Mouse (Mus musculus) liver, postnatal 0 days (tissue): ENCODE data around the gene Rsph6a. TPM values are rescaled to one million over a fixed set of nuclear protein-coding genes. Genes with fewer than 3 reads are reported as not detected.
A peak's percentile ranks its signal among the peaks of the same experiment; 100 is the strongest.

Experiments used
- ATAC-seq: fragments of 200-750 bp; cut with Nextera tagmentation; 2 replicates; pipeline ENCODE4 v1.8.0; 2017; ENCODE audit warnings: mild to moderate bottlenecking, moderate library complexity
- DNase-seq: peaks from one replicate; pipeline ENCODE4 v3.0.0-alpha.2; 2016
- H3K27ac ChIP-seq: fragments of 300-500 bp; sonication (generic); 2 replicates; pipeline ENCODE4 v1.5.1; 2014; ENCODE audit warnings: antibody characterized with exemption, moderate library complexity, mild to moderate bottlenecking, low read depth
- H3K27me3 ChIP-seq: fragments of 300-500 bp; sonication (generic); 2 replicates; pipeline ENCODE4 v1.6.1; 2014; ENCODE audit warnings: low read length, control low read depth, mixed read lengths; ENCODE audit not compliant: insufficient read depth
- H3K36me3 ChIP-seq: fragments of 300-500 bp; sonication (generic); replicated peaks from 2 replicates; pipeline ENCODE4 v1.6.1; 2014; ENCODE audit warnings: mild to moderate bottlenecking, control low read depth, low read length, moderate library complexity, mixed read lengths; ENCODE audit not compliant: insufficient read depth
- H3K4me1 ChIP-seq: fragments of 300-500 bp; sonication (generic); 2 replicates; pipeline ENCODE4 v1.6.1; 2014; ENCODE audit warnings: antibody characterized with exemption, mild to moderate bottlenecking, control low read depth; ENCODE audit not compliant: insufficient read depth
- H3K4me2 ChIP-seq: fragments of 300-500 bp; sonication (generic); 2 replicates; pipeline ENCODE4 v1.6.1; 2014; ENCODE audit warnings: low read depth, mild to moderate bottlenecking, low read length, moderate library complexity, mixed read lengths
- H3K4me3 ChIP-seq: fragments of 300-500 bp; sonication (generic); 2 replicates; pipeline ENCODE4 v1.5.1; 2014; ENCODE audit warnings: low read depth, low read length
- H3K9ac ChIP-seq: fragments of 300-500 bp; sonication (generic); replicated peaks from 2 replicates; pipeline ENCODE4 v1.6.1; 2014; ENCODE audit warnings: mild to moderate bottlenecking, moderate library complexity
- H3K9me3 ChIP-seq: fragments of 300-500 bp; sonication (generic); 2 replicates; pipeline ENCODE4 v1.6.1; 2016; ENCODE audit warnings: mild to moderate bottlenecking, control low read depth, low read length, mixed read lengths
- CTCF ChIP-seq: sonication (generic); IDR thresholded peaks from 2 replicates; pipeline ENCODE4 v1.5.1; 2016; ENCODE audit warnings: antibody characterized with exemption, low read depth
- EP300 ChIP-seq: IDR thresholded peaks from 2 replicates; pipeline ENCODE4 v1.6.1; 2016; ENCODE audit warnings: antibody characterized with exemption, low read depth, mild to moderate bottlenecking
- WGBS: fragments of 180-500 bp; shearing (Covaris S2); extraction: QIAGEN DNeasy Blood & Tissue Kit; methylation state at CpG from one replicate; pipeline ENCODE4 v1.1.7; 2014; ENCODE audit not compliant: insufficient replicate concordance; 5-methylcytosine and 5-hydroxymethylcytosine counted together
- polyA plus RNA-seq: library from polyadenylated mRNA; unstranded; fragments of >200 nt; fragmentation: Nextera tagmentation; extraction: Ambion mirVana; gene quantifications from 2 replicates; pipeline ENCODE4 v1.2.1, GENCODE M21; 2015

Gene Rsph6a
- polyA plus RNA-seq, 1 experiment from 2014 or later: not detected

DNA sequence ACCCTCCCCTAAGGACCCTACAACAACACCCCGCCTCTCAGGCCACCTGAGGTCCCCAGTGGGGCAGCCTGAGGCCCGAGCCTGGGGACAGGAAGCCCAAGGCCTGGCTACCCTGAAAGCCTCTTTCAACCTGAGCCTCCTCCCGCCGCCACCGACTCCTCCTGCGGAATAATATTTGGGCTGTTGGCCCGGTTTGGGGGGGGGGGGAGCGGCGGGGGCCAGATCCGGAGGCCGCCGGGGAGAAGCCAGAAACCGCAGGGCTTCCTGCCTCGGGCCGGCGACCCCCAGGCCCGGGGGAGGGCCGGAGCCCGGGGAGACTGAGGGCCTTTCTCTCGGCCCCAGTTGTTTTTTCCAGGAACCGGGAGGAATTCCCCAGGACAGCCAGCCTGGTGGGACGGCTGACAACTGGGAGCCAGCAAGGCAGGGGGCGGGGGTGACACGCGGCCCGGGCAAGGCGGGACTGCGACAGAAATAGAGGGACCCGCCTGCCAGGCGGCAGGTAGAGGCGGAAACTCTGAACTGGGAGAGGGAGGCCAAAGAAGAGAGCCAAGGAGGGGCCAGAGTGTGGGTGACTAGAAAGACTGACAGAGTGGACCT is 42.4 kb upstream of the Rsph6a start:
- Histone ChIP-seq H3K36me3 (peaks cover 4% of the 10 kb centered on the region; the same call in 1 of the 2 replicates), H3K9ac (peak overlapping the region; percentile 74), H3K4me3 (peak overlapping the region; percentile 33), H3K9me3 (no peaks in the 10 kb centered on the region), H3K4me1 (peaks cover 26% of the 10 kb centered on the region), H3K4me2 (peak overlapping the region; percentile 69), H3K27ac (peak overlapping the region; percentile 95), H3K27me3 (no peaks in the 10 kb centered on the region)
- DNase-seq (peak; percentile 69), ATAC-seq (peak; percentile 50)
- TF ChIP-seq EP300: no peak
- no peak for TF ChIP-seq CTCF
- 3% methylated on average over 23 of the region's 31 CpGs for WGBS

DNA sequence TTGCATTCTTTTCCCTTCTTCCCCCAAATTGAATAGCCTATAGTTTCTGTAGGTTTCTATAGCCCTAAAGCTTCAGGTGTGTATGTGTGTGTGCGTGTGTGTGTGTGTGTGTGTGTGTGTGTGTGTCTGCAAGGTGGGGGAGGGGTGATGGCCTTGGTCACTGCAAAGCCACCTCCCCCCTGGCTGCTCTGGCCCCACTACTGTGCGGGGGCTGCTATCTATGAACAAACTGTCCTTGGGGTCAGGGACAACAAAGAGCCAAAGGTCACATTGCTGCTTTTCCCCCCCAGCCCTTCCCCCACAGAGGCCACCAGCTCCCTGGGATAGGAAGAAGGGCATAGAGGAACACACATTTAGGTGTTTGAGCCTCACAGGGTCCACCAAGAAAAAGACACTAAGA is 41.6 kb upstream of the Rsph6a start:
- ATAC-seq (peak; percentile 51), DNase-seq (peak; percentile 71)
- TF ChIP-seq EP300: peak; percentile 63
- no peak for TF ChIP-seq CTCF
- peak overlapping the region; percentile 95 for H3K27ac ChIP-seq
- no peaks in the 10 kb centered on the region for H3K27me3 ChIP-seq
- no peaks in the 10 kb centered on the region for H3K9me3 ChIP-seq
- no peak overlapping the region for H3K9ac ChIP-seq
- WGBS: 21% methylated on average over 2 of the region's 2 CpGs
- peak overlapping the region; percentile 69 for H3K4me2 ChIP-seq
- H3K4me1 ChIP-seq: peaks cover 26% of the 10 kb centered on the region
- peaks cover 3% of the 10 kb centered on the region; the same call in 1 of the 2 replicates for H3K36me3 ChIP-seq
- no peak overlapping the region for H3K4me3 ChIP-seq

DNA sequence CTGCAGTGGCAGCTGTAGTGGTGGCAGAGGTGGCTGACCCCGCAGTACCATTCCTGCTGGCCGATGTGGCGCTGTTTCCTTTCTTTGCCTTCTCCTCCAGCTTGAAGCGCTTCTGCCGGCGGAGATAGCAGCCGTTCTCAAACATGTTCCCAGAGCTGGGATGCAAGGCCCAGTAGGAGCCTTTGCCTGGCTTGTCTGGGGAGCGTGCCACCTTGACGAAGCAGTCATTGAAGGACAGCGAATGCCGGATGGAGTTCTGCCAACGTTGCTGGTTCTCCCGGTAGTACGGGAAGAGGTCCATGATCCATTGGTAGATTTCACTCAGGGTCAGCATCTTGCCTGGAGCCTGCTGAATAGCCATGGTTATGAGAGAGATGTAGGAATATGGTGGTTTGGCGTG is 40.0 kb upstream of the Rsph6a start:
- Histone ChIP-seq H3K36me3 (peaks cover 3% of the 10 kb centered on the region; the same call in 1 of the 2 replicates), H3K9ac (no peak overlapping the region), H3K27ac (peak overlapping the region; percentile 82), H3K4me2 (no peak overlapping the region), H3K4me1 (peaks cover 23% of the 10 kb centered on the region), H3K9me3 (no peaks in the 10 kb centered on the region), H3K4me3 (no peak overlapping the region), H3K27me3 (no peaks in the 10 kb centered on the region)
- TF ChIP-seq EP300 (no peak), CTCF (0 out of 2 replicates have a peak, but pooled peaks have one; percentile 3)
- WGBS: 68% methylated on average over 15 of the region's 15 CpGs
- ATAC-seq: no peak
- DNase-seq: peak; percentile 21

DNA sequence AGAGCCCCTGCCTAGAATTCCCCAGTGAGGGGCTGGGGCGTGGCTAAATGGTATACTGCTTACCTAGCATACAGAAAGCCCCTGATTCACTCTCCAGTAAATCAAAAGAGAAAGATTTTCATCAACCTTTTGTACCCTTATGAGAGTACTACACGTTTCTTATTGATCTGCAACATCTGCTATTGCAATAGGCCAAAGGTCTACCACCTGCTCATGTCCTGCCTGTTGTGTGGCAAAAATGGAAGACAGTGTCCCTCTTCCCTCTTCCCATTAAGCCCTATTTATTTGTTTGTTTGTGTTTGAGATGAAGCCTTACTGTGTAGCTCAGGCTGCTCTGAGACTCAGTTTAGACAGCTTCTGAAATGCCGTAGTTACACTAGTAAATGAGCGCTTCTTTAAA is 38.4 kb upstream of the Rsph6a start:
- Histone ChIP-seq H3K27me3 (no peaks in the 10 kb centered on the region), H3K9ac (no peak overlapping the region), H3K36me3 (peaks cover 3% of the 10 kb centered on the region; the same call in 1 of the 2 replicates), H3K4me1 (peaks cover 18% of the 10 kb centered on the region), H3K27ac (peak overlapping the region; percentile 82), H3K4me2 (no peak overlapping the region), H3K4me3 (no peak overlapping the region), H3K9me3 (no peaks in the 10 kb centered on the region)
- 72% methylated on average over 4 of the region's 4 CpGs for WGBS
- ATAC-seq: peak; percentile 59
- TF ChIP-seq CTCF (no peak), EP300 (peak; percentile 49; the same call in 1 of the 2 replicates)
- no peak for DNase-seq

DNA sequence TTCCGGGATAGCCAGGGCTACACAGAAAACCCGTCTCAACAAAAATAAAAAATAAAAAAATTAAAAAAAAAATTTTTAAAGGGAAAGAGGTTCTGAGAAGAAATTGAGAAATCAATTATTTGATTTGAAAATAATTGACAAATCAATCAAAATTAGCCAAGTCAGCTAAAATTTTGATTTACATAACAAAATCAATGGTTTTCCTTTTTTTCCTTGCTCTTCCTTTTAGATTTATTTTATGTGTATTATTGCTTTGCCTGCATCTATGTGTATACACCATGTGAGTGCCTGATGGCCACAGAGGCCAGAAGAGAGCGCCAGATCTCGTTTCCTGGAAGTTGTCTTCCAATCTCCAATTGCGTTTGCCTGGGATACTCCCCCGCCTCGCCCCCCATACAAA is 36.6 kb upstream of the Rsph6a start:
- DNase-seq (no peak), ATAC-seq (no peak)
- H3K36me3 ChIP-seq: peaks cover 3% of the 10 kb centered on the region; the same call in 1 of the 2 replicates
- no peak overlapping the region for H3K9ac ChIP-seq
- WGBS: 83% methylated on average over 7 of the region's 7 CpGs
- no peak overlapping the region for H3K27ac ChIP-seq
- H3K4me2 ChIP-seq: no peak overlapping the region
- TF ChIP-seq EP300 (no peak), CTCF (no peak)
- H3K4me1 ChIP-seq: peaks cover 8% of the 10 kb centered on the region
- peaks cover 6% of the 10 kb centered on the region for H3K27me3 ChIP-seq
- H3K4me3 ChIP-seq: no peak overlapping the region
- H3K9me3 ChIP-seq: no peaks in the 10 kb centered on the region

DNA sequence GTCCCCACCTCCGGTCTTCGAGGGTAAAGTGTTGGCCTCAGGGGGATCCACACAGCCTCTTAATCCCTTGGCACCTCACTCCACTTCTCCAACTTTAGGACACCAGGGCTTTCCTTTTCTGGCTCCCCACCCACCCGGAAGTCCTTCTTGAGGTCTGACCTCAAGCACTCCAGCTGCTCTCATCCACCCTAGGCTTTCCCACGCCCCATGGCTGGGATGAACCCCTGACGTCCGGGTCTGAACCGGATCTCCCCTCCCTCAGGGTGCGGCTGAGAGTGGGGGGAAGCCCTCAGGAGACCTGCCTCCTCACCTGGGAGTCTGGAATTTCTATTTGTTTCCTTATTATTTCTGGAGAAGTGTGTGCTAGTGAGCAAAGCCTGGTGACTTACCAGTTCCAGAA is 33.4 kb upstream of the Rsph6a start:
- TF ChIP-seq CTCF (no peak), EP300 (no peak)
- WGBS: 7% methylated on average over 8 of the region's 8 CpGs
- Histone ChIP-seq H3K4me2 (peak overlapping the region; percentile 62), H3K27ac (peak overlapping the region; percentile 17; the same call in 1 of the 2 replicates), H3K9ac (0 out of 2 replicates have a peak overlapping the region, but pooled peaks have one; percentile 5), H3K9me3 (no peaks in the 10 kb centered on the region), H3K27me3 (peaks cover 16% of the 10 kb centered on the region), H3K4me3 (peak overlapping the region; percentile 100), H3K4me1 (peaks cover 12% of the 10 kb centered on the region), H3K36me3 (no peaks in the 10 kb centered on the region)
- no peak for ATAC-seq
- DNase-seq: no peak
